Mouse (Mus musculus): Measurements from ENCODE around the gene Clk4. TPM values are rescaled to one million over a fixed set of nuclear protein-coding genes. Genes with fewer than 3 reads are reported as not detected.

The Clk4 gene
- 27.7 and 40.0 TPM in 2 replicates for polyA plus RNA-seq (2012; ENCODE audit: insufficient read depth, insufficient read length, missing spikeins)

- Histone ChIP-seq H3K4me3 (ENCODE audit: insufficient read depth, low read depth, low read length) (peak within 1 kb of the TSS; percentile 62), H3K27ac (replicated peaks; ENCODE audit: low read depth, low read length) (peak within 1 kb of the TSS; percentile 7; the same call in 1 of the 2 replicates), H3K4me1 (ENCODE audit: control insufficient read depth, insufficient read depth, insufficient read length, low read length) (peaks cover 2% of the 10 kb centered on the region; the same call in 1 of the 2 replicates)
Measured at GRCm38 (mm10) chr11:51261680-51262219, at the start of gene Clk4. Clk4 (plus strand) TSS chr11:51261730.

- H3K27ac ChIP-seq (replicated peaks; ENCODE audit: low read depth, low read length) = no peak overlapping the region
- no peaks in the 10 kb centered on the region for H3K4me1 ChIP-seq (ENCODE audit: control insufficient read depth, insufficient read depth, insufficient read length, low read length)
- H3K4me3 ChIP-seq (ENCODE audit: insufficient read depth, low read depth, low read length) = no peak overlapping the region
Measured at GRCm38 (mm10) chr11:51214021-51214420, 47.5 kb upstream of the Clk4 start.

- H3K4me3 ChIP-seq (ENCODE audit: insufficient read depth, low read depth, low read length) = no peak overlapping the region
- H3K4me1 ChIP-seq (ENCODE audit: control insufficient read depth, insufficient read depth, insufficient read length, low read length) = no peaks in the 10 kb centered on the region
- no peak overlapping the region for H3K27ac ChIP-seq (replicated peaks; ENCODE audit: low read depth, low read length)
Measured at GRCm38 (mm10) chr11:51219396-51219980, 42.0 kb upstream of the Clk4 start.

GRCm38 (mm10) chr11:51220308-51220707 lies 41.2 kb upstream of the Clk4 start, which contains the start of gene Gm12569:
Gm12569 (plus strand) TSS chr11:51220473.
- H3K4me3 ChIP-seq (ENCODE audit: insufficient read depth, low read depth, low read length) = no peak within 1 kb of the TSS
- H3K27ac ChIP-seq (replicated peaks; ENCODE audit: low read depth, low read length) = no peak within 1 kb of the TSS
- no peaks in the 10 kb centered on the region for H3K4me1 ChIP-seq (ENCODE audit: control insufficient read depth, insufficient read depth, insufficient read length, low read length)

- Histone ChIP-seq H3K4me1 (ENCODE audit: control insufficient read depth, insufficient read depth, insufficient read length, low read length) (no peaks in the 10 kb centered on the region), H3K4me3 (ENCODE audit: insufficient read depth, low read depth, low read length) (no peak overlapping the region), H3K27ac (replicated peaks; ENCODE audit: low read depth, low read length) (no peak overlapping the region)
Measured at GRCm38 (mm10) chr11:51227104-51227503, 34.4 kb upstream of the Clk4 start.

GRCm38 (mm10) chr11:51234626-51235025 lies 26.9 kb upstream of the Clk4 start:
- Histone ChIP-seq H3K4me1 (ENCODE audit: control insufficient read depth, insufficient read depth, insufficient read length, low read length) (no peaks in the 10 kb centered on the region), H3K4me3 (ENCODE audit: insufficient read depth, low read depth, low read length) (no peak overlapping the region), H3K27ac (replicated peaks; ENCODE audit: low read depth, low read length) (no peak overlapping the region)

GRCm38 (mm10) chr11:51242897-51243296 lies 18.6 kb upstream of the Clk4 start:
- Histone ChIP-seq H3K4me1 (ENCODE audit: control insufficient read depth, insufficient read depth, insufficient read length, low read length) (no peaks in the 10 kb centered on the region), H3K4me3 (ENCODE audit: insufficient read depth, low read depth, low read length) (no peak overlapping the region), H3K27ac (replicated peaks; ENCODE audit: low read depth, low read length) (no peak overlapping the region)

- no peak overlapping the region for H3K27ac ChIP-seq (replicated peaks; ENCODE audit: low read depth, low read length)
- H3K4me1 ChIP-seq (ENCODE audit: control insufficient read depth, insufficient read depth, insufficient read length, low read length) = no peaks in the 10 kb centered on the region
- H3K4me3 ChIP-seq (ENCODE audit: insufficient read depth, low read depth, low read length) = no peak overlapping the region
Measured at GRCm38 (mm10) chr11:51257006-51257405, 4.5 kb upstream of the Clk4 start.

GRCm38 (mm10) chr11:51262342-51263285 lies 1.1 kb downstream of the Clk4 start, which contains the start of gene BC049762:
BC049762 (minus strand) TSS chr11:51263046.
- Histone ChIP-seq H3K4me1 (ENCODE audit: control insufficient read depth, insufficient read depth, insufficient read length, low read length) (peaks cover 2% of the 10 kb centered on the region; the same call in 1 of the 2 replicates), H3K4me3 (ENCODE audit: insufficient read depth, low read depth, low read length) (peak within 1 kb of the TSS; percentile 89), H3K27ac (replicated peaks; ENCODE audit: low read depth, low read length) (peak within 1 kb of the TSS; percentile 96)

- peak overlapping the region; percentile 89 for H3K4me3 ChIP-seq (ENCODE audit: insufficient read depth, low read depth, low read length)
- H3K4me1 ChIP-seq (ENCODE audit: control insufficient read depth, insufficient read depth, insufficient read length, low read length) = peaks cover 2% of the 10 kb centered on the region; the same call in 1 of the 2 replicates
Measured at GRCm38 (mm10) chr11:51263286-51263831, 1.8 kb downstream of the Clk4 start.

GRCm38 (mm10) chr11:51264352-51264751 lies 2.8 kb downstream of the Clk4 start:
- peak overlapping the region; percentile 89 for H3K4me3 ChIP-seq (ENCODE audit: insufficient read depth, low read depth, low read length)
- peak overlapping the region; percentile 70 for H3K27ac ChIP-seq (replicated peaks; ENCODE audit: low read depth, low read length)
- H3K4me1 ChIP-seq (ENCODE audit: control insufficient read depth, insufficient read depth, insufficient read length, low read length) = peaks cover 2% of the 10 kb centered on the region; the same call in 1 of the 2 replicates

More at GRCm38 (mm10) chr11:51263286-51263831, 1.8 kb downstream of the Clk4 start:
- peak overlapping the region; percentile 96 for H3K27ac ChIP-seq (replicated peaks; ENCODE audit: low read depth, low read length)

GRCm38 (mm10) chr11:51265326-51265725 lies 3.8 kb downstream of the Clk4 start:
- Histone ChIP-seq H3K27ac (replicated peaks; ENCODE audit: low read depth, low read length) (no peak overlapping the region; the same call in 1 of the 2 replicates), H3K4me3 (ENCODE audit: insufficient read depth, low read depth, low read length) (no peak overlapping the region; the same call in 1 of the 2 replicates), H3K4me1 (ENCODE audit: control insufficient read depth, insufficient read depth, insufficient read length, low read length) (peaks cover 2% of the 10 kb centered on the region; the same call in 1 of the 2 replicates)

- no peak overlapping the region for H3K4me3 ChIP-seq (ENCODE audit: insufficient read depth, low read depth, low read length)
- no peaks in the 10 kb centered on the region for H3K4me1 ChIP-seq (ENCODE audit: control insufficient read depth, insufficient read depth, insufficient read length, low read length)
- no peak overlapping the region for H3K27ac ChIP-seq (replicated peaks; ENCODE audit: low read depth, low read length)
Measured at GRCm38 (mm10) chr11:51274418-51274817, 12.9 kb downstream of the Clk4 start.

- H3K4me1 ChIP-seq (ENCODE audit: control insufficient read depth, insufficient read depth, insufficient read length, low read length) = no peaks in the 10 kb centered on the region
- peak within 1 kb of the TSS; percentile 99 for H3K4me3 ChIP-seq (ENCODE audit: insufficient read depth, low read depth, low read length)
- H3K27ac ChIP-seq (replicated peaks; ENCODE audit: low read depth, low read length) = no peak within 1 kb of the TSS
Measured at GRCm38 (mm10) chr11:51289564-51290041, 28.1 kb downstream of the Clk4 start, which contains the start of gene Col23a1. Col23a1 (plus strand) TSS chr11:51289920.
